Mouse (Mus musculus): ENCODE data around the gene Nfe2l2.
"Not testable (repeated sequence)": the region's sequence is repeated elsewhere in the genome, so short reads cannot be mapped to it uniquely, and the experiment has no call there.

Nfe2l2 gene

GRCm38 (mm10) chr2:75713083-75713482, 8.6 kb upstream of the Nfe2l2 start:
- no peak for DNase-seq (ENCODE audit: low read depth)

GRCm38 (mm10) chr2:75707420-75707819, 3.0 kb upstream of the Nfe2l2 start:
- no peak for DNase-seq (ENCODE audit: low read depth)

GRCm38 (mm10) chr2:75706435-75706834, 2.0 kb upstream of the Nfe2l2 start:
- peak; percentile 38 for DNase-seq (ENCODE audit: low read depth)

- DNase-seq (ENCODE audit: low read depth): no peak
Measured at GRCm38 (mm10) chr2:75705162-75705752, 816 bp upstream of the Nfe2l2 start.

GRCm38 (mm10) chr2:75703375-75704181, 863 bp downstream of the Nfe2l2 start:
- peak; percentile 87 for DNase-seq (ENCODE audit: low read depth)

- DNase-seq (ENCODE audit: low read depth): peak; percentile 49
Measured at GRCm38 (mm10) chr2:75702588-75702976, 1.9 kb downstream of the Nfe2l2 start.

- peak; percentile 20 for DNase-seq (ENCODE audit: low read depth)
Measured at GRCm38 (mm10) chr2:75701822-75702587, 2.4 kb downstream of the Nfe2l2 start.

- DNase-seq (ENCODE audit: low read depth): no peak
Measured at GRCm38 (mm10) chr2:75701207-75701606, 3.2 kb downstream of the Nfe2l2 start.

- DNase-seq (ENCODE audit: low read depth): no peak
Measured at GRCm38 (mm10) chr2:75700543-75700942, 3.9 kb downstream of the Nfe2l2 start.

GRCm38 (mm10) chr2:75698874-75699273, 5.6 kb downstream of the Nfe2l2 start:
- DNase-seq (ENCODE audit: low read depth): no peak

- DNase-seq (ENCODE audit: low read depth): peak; percentile 28
Measured at GRCm38 (mm10) chr2:75698007-75698406, 6.4 kb downstream of the Nfe2l2 start.

- no peak for DNase-seq (ENCODE audit: low read depth)
Measured at GRCm38 (mm10) chr2:75697222-75697621, 7.2 kb downstream of the Nfe2l2 start.

- DNase-seq (ENCODE audit: low read depth): no peak
Measured at GRCm38 (mm10) chr2:75696371-75696770, 8.1 kb downstream of the Nfe2l2 start.

- DNase-seq (ENCODE audit: low read depth): no peak
Measured at GRCm38 (mm10) chr2:75695676-75696350, 8.6 kb downstream of the Nfe2l2 start.

GRCm38 (mm10) chr2:75694926-75695325, 9.5 kb downstream of the Nfe2l2 start:
- not testable (repeated sequence) for DNase-seq (ENCODE audit: low read depth)

GRCm38 (mm10) chr2:75692369-75692768, 12.1 kb downstream of the Nfe2l2 start:
- DNase-seq (ENCODE audit: low read depth): no peak

- DNase-seq (ENCODE audit: low read depth): no peak
Measured at GRCm38 (mm10) chr2:75691316-75691715, 13.1 kb downstream of the Nfe2l2 start.

GRCm38 (mm10) chr2:75690656-75691055, 13.8 kb downstream of the Nfe2l2 start:
- DNase-seq (ENCODE audit: low read depth): no peak

- peak; percentile 20 for DNase-seq (ENCODE audit: low read depth)
Measured at GRCm38 (mm10) chr2:75689482-75690158, 14.8 kb downstream of the Nfe2l2 start.

- DNase-seq (ENCODE audit: low read depth): no peak
Measured at GRCm38 (mm10) chr2:75688901-75689300, 15.5 kb downstream of the Nfe2l2 start.

- DNase-seq (ENCODE audit: low read depth): peak; percentile 27
Measured at GRCm38 (mm10) chr2:75687040-75687749, 17.2 kb downstream of the Nfe2l2 start.
